27 mouse cellular contexts compared by ENCODE assay signal in genomic region chr3:118141731-118142130, GRCm38 (mm10).
DNase-seq lines count a peak whose midpoint lies in the region; ATAC-seq lines count a peak whose summit lies in the region.
"Had no signal": no experiment of that assay in that cellular context is flagged by ENCODE, and none has a peak within 500 bp of the region (broad histone marks: within the 10 kb centered on the region; RNA-seq: fewer than 3 reads in every experiment).

No protein-coding gene starts in this region.

- no peaks in the 10 kb centered on the region for H3K4me1 ChIP-seq in forebrain, embryonic 14.5 days (ENCODE audit: control insufficient read depth, insufficient read depth, low read length)
- H3K4me1 ChIP-seq in forebrain, embryonic 12.5 days = no peaks in the 10 kb centered on the region
- no peaks in the 10 kb centered on the region for H3K4me1 ChIP-seq in midbrain, embryonic 14.5 days (ENCODE audit: control insufficient read depth, insufficient read depth, low read length)
- no peaks in the 10 kb centered on the region for H3K4me1 ChIP-seq in midbrain, embryonic 15.5 days
- H3K4me1 ChIP-seq: embryonic facial prominence, embryonic 15.5 days; hindbrain, embryonic 15.5 days; intestine, embryonic 15.5 days; limb, embryonic 12.5 days; liver, embryonic 12.5 days; stomach, embryonic 15.5 days had no signal

- no peaks in the 10 kb centered on the region for H3K27me3 ChIP-seq in forebrain, embryonic 14.5 days (replicated peaks; ENCODE audit: control insufficient read depth, insufficient read depth, low read length)
- H3K27me3 ChIP-seq in forebrain, embryonic 12.5 days = no peaks in the 10 kb centered on the region
- no peaks in the 10 kb centered on the region for H3K27me3 ChIP-seq in midbrain, embryonic 14.5 days (ENCODE audit: control insufficient read depth, insufficient read depth, low read length)
- H3K27me3 ChIP-seq in midbrain, embryonic 15.5 days (replicated peaks) = no peaks in the 10 kb centered on the region
- H3K27me3 ChIP-seq: embryonic facial prominence, embryonic 15.5 days; heart, embryonic 13.5 days; hindbrain, embryonic 15.5 days; intestine, embryonic 15.5 days; limb, embryonic 12.5 days; liver, embryonic 12.5 days; stomach, embryonic 15.5 days had no signal

- 57% methylated on average over 8 of the region's 8 CpGs for WGBS in forebrain, embryonic 14.5 days
- 66% methylated on average over 8 of the region's 8 CpGs for WGBS in forebrain, embryonic 12.5 days
- 73% methylated on average over 8 of the region's 8 CpGs for WGBS in midbrain, embryonic 14.5 days
- 66% methylated on average over 8 of the region's 8 CpGs for WGBS in midbrain, embryonic 15.5 days

- DNase-seq in forebrain, embryonic 14.5 days (ENCODE audit: low spot score) = peak; percentile 17
- DNase-seq in left cerebral cortex, adult 18-20 months (ENCODE audit: low spot score in 2 of 2) = peak; percentile 4 to 19
- no peak for DNase-seq in left cerebral cortex, adult 8-10 months (ENCODE audit: low spot score in 2 of 2)
- DNase-seq in midbrain, embryonic 14.5 days = peak; percentile 17
- no peak for DNase-seq in heart, postnatal 36 days
- no peak for DNase-seq in MN1 (ENCODE audit: low spot score)
- DNase-seq: adrenal gland, postnatal 14 days; cerebellum, adult 18-20 months; cerebellum, postnatal 36 days; gastrocnemius, postnatal 14 days; heart, adult 18-20 months; heart, postnatal 4 days; kidney, adult 9 months; kidney, postnatal 25 days; lung, embryonic 14.5 days; retina, postnatal 1 day; thymus, adult 18-20 months had no signal

- H3K9me3 ChIP-seq in forebrain, embryonic 14.5 days (replicated peaks; ENCODE audit: control insufficient read depth, low read length) = no peaks in the 10 kb centered on the region
- H3K9me3 ChIP-seq in forebrain, embryonic 12.5 days = no peaks in the 10 kb centered on the region
- no peaks in the 10 kb centered on the region for H3K9me3 ChIP-seq in midbrain, embryonic 14.5 days (ENCODE audit: control insufficient read depth, low read length)
- no peaks in the 10 kb centered on the region for H3K9me3 ChIP-seq in midbrain, embryonic 15.5 days
- H3K9me3 ChIP-seq: embryonic facial prominence, embryonic 15.5 days; heart, embryonic 13.5 days; hindbrain, embryonic 15.5 days; intestine, embryonic 15.5 days; limb, embryonic 12.5 days; liver, embryonic 12.5 days; stomach, embryonic 15.5 days had no signal

- intact Hi-C loops in heart, postnatal 36 days (cut with DNase I) = no loop called here

- 0 out of 2 replicates have a peak, but pooled peaks have one; percentile 55 for ATAC-seq in forebrain, embryonic 14.5 days
- ATAC-seq in forebrain, embryonic 12.5 days (ENCODE audit: low FRiP score) = no peak
- no peak for ATAC-seq in midbrain, embryonic 14.5 days (ENCODE audit: low FRiP score, low TSS enrichment)
- no peak for ATAC-seq in midbrain, embryonic 15.5 days (replicated peaks)
- ATAC-seq: intestine, embryonic 15.5 days; liver, embryonic 12.5 days had no signal

- no peak overlapping the region for H3K9ac ChIP-seq in forebrain, embryonic 14.5 days (ENCODE audit: low read length)
- no peak overlapping the region for H3K9ac ChIP-seq in forebrain, embryonic 12.5 days
- no peak overlapping the region for H3K9ac ChIP-seq in midbrain, embryonic 14.5 days (replicated peaks; ENCODE audit: low read length)
- no peak overlapping the region for H3K9ac ChIP-seq in midbrain, embryonic 15.5 days
- H3K9ac ChIP-seq: embryonic facial prominence, embryonic 15.5 days; heart, embryonic 13.5 days; hindbrain, embryonic 15.5 days; intestine, embryonic 15.5 days; limb, embryonic 12.5 days; liver, embryonic 12.5 days; lung, embryonic 14.5 days; stomach, embryonic 15.5 days had no signal

- no peak overlapping the region for H3K27ac ChIP-seq in forebrain, embryonic 14.5 days (ENCODE audit: low read depth, low read length)
- H3K27ac ChIP-seq in forebrain, embryonic 12.5 days = no peak overlapping the region
- H3K27ac ChIP-seq in midbrain, embryonic 14.5 days (replicated peaks; ENCODE audit: low read depth, low read length) = no peak overlapping the region
- H3K27ac ChIP-seq in midbrain, embryonic 15.5 days = no peak overlapping the region
- H3K27ac ChIP-seq: embryonic facial prominence, embryonic 15.5 days; heart, embryonic 13.5 days; hindbrain, embryonic 15.5 days; intestine, embryonic 15.5 days; limb, embryonic 12.5 days; liver, embryonic 12.5 days; stomach, embryonic 15.5 days had no signal

- no peak overlapping the region for H3K4me2 ChIP-seq in forebrain, embryonic 14.5 days (ENCODE audit: low read length)
- H3K4me2 ChIP-seq in forebrain, embryonic 12.5 days = no peak overlapping the region
- no peak overlapping the region for H3K4me2 ChIP-seq in midbrain, embryonic 14.5 days (ENCODE audit: low read length)
- no peak overlapping the region for H3K4me2 ChIP-seq in midbrain, embryonic 15.5 days
- H3K4me2 ChIP-seq: embryonic facial prominence, embryonic 15.5 days; heart, embryonic 13.5 days; hindbrain, embryonic 15.5 days; intestine, embryonic 15.5 days; limb, embryonic 12.5 days; liver, embryonic 12.5 days; lung, embryonic 14.5 days; stomach, embryonic 15.5 days had no signal

- no peaks in the 10 kb centered on the region for H3K36me3 ChIP-seq in forebrain, embryonic 14.5 days (ENCODE audit: control insufficient read depth, insufficient read depth, low read length)
- H3K36me3 ChIP-seq in forebrain, embryonic 12.5 days (replicated peaks) = no peaks in the 10 kb centered on the region
- H3K36me3 ChIP-seq in midbrain, embryonic 14.5 days (ENCODE audit: control insufficient read depth, insufficient read depth, low read length) = no peaks in the 10 kb centered on the region
- no peaks in the 10 kb centered on the region for H3K36me3 ChIP-seq in midbrain, embryonic 15.5 days (replicated peaks)
- H3K36me3 ChIP-seq: embryonic facial prominence, embryonic 15.5 days; G1E; heart, embryonic 13.5 days; hindbrain, embryonic 15.5 days; intestine, embryonic 15.5 days; limb, embryonic 12.5 days; liver, embryonic 12.5 days; stomach, embryonic 15.5 days had no signal

- H3K4me3 ChIP-seq in forebrain, embryonic 14.5 days (ENCODE audit: low read depth, low read length) = no peak overlapping the region
- H3K4me3 ChIP-seq in forebrain, embryonic 12.5 days (replicated peaks) = no peak overlapping the region
- H3K4me3 ChIP-seq in midbrain, embryonic 14.5 days (replicated peaks; ENCODE audit: low read depth, low read length) = no peak overlapping the region
- H3K4me3 ChIP-seq in midbrain, embryonic 15.5 days = no peak overlapping the region
- H3K4me3 ChIP-seq: embryonic facial prominence, embryonic 15.5 days; heart, embryonic 13.5 days; hindbrain, embryonic 15.5 days; intestine, embryonic 15.5 days; limb, embryonic 12.5 days; liver, embryonic 12.5 days; stomach, embryonic 15.5 days had no signal

Comparison
In these comparisons a context has a peak if more than half of its experiments do, and no peak if none do; other contexts are left out.
1. DNase-seq: peak in forebrain, embryonic 14.5 days (single experiment), left cerebral cortex, adult 18-20 months (2 of 2) and midbrain, embryonic 14.5 days (single experiment); none in left cerebral cortex, adult 8-10 months (0 of 2), heart, postnatal 36 days (0 of 2) and MN1 (single experiment).